Mouse (Mus musculus): ENCODE measurements around the gene Ldb1. TPM values are rescaled to one million over a fixed set of nuclear protein-coding genes. Genes with fewer than 3 reads are reported as not detected.
A peak's percentile ranks its signal among the peaks of the same experiment; 100 is the strongest.

Ldb1 gene
- total RNA-seq (2021) = 10 to 100 TPM; 62.2 to 72.5 TPM

DNA sequence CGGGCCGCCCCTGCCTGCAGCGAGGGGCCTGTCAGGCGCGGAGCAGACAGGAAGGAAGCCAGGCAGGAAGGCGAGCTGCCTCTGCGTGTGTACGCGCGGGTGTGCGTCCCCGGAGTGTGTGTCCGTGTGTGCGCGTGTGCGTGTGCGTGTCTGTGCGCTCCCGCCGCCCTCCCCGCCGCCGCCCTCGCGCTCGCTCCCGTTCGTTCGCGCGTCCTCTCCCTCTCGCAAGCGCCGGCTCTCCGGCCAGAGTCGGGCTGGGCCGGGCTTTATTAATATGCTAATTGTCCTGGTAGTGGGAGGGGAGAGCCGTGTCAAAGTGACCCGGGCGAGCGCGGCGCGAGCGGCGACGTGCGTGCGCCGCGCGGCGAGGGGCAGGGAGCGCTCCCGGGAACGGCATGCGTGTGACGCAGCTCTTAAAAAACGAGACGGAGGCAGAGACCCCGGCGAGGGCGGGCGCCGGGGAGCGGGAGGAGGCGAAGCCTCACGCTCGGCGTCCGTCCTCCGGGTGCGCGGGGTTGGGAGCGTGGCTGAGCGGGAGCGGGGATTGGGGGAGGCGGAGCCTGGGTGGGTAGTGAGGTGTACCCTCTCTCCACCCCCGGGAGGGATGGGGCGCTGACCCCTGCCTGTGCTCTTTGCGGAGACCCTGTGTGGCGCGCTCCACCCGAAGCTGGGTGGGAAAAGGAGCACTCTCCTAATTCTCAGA lies at the start of gene Ldb1:
Gene Ldb1 (minus strand): TSS at position 222 of the 703 bp plus-strand sequence.
- peak; percentile 91 to 92 for DNase-seq
- intact Hi-C loops (cut with DNase I) = no loop called here

DNA sequence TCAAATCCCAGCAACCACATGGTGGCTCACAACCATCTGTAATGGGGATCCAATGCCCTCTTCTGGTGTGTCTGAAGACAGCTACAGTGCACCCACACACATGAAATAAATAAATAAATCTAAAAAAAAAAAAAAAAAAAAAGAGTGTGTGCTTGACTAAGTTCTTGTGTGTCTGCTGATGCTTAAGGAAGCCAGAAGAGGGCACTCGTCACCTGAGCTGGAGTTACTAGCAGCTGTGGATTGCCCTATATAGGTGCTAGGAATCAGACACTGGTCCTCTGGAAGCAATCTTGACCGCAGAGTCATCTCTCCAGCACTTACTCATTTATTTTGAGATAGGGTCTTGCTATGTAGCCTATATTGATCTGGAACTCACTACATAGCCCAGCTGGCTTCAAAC lies 49.1 kb upstream of the Ldb1 start:
- DNase-seq = no peak
- intact Hi-C loops (cut with DNase I) = no loop called here

DNA sequence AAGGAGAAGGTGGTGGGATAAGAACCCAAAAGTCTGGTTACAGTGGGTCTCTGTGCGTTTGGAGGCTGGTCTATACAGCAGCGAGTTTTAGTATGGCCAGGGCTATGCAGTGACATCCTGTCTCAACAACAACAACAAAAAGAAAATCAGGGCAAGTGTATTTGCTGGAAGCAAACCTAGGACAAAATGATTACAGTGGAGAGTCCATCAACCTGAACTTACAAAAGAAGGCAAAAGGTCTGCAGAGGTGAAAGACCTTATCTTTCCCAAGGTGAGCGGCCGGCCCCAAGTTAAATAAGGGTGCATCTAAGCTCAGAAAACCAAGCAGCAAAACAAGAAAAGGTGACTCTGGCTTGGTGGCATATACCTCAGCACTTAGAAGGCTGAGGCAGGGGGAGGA lies 46.6 kb upstream of the Ldb1 start:
- no peak for DNase-seq
- intact Hi-C loops (cut with DNase I) = no loop called here

DNA sequence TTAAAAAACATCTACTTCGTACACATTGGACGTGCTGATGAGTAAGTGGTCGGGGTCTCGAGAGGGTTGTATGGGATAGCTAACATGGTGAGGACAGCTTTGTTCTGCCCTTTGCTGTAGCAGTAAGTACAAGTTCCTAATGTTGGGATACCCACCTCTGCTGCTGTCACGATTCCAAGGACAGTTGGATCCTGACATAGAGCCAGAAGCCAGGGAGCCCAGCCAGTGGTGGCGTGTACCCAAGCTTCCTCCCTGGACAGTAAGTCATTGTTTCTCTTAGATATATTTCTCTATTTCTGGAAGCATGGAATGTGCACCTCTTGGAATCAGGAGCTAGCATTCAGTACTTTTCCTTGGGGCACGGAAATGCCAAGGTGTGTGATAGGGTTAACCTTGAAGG lies 42.9 kb upstream of the Ldb1 start:
- peak; percentile 52 to 78 for DNase-seq
- intact Hi-C loops (cut with DNase I) = loop anchor here (5.0 kb wide), 2 partner anchors 44 to 164 kb away; partner anchors contain the start of gene Elovl3

DNA sequence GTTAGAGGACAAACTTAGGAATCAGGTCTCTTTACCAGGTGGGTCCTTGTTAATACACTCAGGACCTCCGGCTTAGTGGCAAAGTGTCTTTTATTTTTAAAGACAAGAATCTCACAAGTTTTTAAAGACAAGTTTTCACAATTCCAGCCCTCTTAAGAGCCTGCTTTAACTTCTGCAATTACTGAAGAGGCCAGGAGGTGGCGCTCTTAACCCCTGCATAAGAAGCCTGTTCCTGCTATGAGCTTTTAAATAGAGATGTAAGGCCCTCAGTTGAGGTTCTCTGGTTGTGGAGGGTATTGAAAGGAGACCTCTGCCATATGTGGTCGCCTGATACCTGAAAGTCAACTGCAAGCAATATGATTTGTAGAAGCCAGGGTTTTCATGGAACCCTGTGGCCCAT lies 41.3 kb upstream of the Ldb1 start:
- DNase-seq = peak; percentile 47 to 71
- intact Hi-C loops (cut with DNase I) = loop anchor here (5.0 kb wide), 2 partner anchors 46 to 166 kb away; partner anchors contain the start of gene Elovl3

DNA sequence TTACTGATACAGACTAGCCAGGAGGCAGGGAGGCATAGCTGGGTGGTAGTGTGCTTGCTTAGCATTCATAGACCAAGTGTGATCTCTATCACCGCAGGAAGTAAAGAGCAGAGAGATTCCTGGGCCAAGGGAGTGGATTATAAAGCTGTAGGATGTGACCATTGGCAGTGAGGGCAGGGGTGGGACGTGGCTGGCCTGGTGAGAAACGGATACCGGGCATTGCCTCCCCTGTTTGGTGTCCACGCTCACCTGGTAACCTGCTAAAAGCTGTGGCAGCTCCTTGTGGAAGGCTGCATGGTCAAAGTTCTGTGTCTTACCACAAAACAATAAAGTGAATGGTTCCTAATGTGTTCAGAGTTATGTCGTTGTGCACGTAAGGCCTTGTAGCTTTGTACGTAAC lies 40.2 kb upstream of the Ldb1 start:
- DNase-seq = no peak
- intact Hi-C loops (cut with DNase I) = loop anchor here (5.0 kb wide), 2 partner anchors 47 to 167 kb away; partner anchors contain the start of gene Elovl3

DNA sequence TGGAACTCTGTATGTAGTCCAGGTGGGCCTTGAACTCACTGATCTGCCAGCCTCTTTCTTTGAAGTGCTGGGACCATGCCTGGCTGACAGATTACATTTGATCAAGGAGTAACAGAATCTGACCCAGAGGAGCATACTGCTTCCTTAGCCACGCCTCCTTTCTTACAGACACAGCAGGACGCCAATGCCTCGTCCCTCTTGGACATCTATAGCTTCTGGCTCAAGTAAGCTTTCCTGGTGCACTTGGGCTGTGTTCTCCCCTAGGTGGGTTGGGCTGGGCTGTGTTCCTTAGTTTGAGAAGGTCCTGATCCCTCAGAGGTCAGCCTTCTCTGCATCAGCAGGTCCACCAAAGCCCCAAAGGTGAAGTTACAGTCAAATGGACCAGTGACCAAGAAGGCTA lies 33.5 kb upstream of the Ldb1 start:
- intact Hi-C loops (cut with DNase I) = no loop called here
- DNase-seq = no peak

DNA sequence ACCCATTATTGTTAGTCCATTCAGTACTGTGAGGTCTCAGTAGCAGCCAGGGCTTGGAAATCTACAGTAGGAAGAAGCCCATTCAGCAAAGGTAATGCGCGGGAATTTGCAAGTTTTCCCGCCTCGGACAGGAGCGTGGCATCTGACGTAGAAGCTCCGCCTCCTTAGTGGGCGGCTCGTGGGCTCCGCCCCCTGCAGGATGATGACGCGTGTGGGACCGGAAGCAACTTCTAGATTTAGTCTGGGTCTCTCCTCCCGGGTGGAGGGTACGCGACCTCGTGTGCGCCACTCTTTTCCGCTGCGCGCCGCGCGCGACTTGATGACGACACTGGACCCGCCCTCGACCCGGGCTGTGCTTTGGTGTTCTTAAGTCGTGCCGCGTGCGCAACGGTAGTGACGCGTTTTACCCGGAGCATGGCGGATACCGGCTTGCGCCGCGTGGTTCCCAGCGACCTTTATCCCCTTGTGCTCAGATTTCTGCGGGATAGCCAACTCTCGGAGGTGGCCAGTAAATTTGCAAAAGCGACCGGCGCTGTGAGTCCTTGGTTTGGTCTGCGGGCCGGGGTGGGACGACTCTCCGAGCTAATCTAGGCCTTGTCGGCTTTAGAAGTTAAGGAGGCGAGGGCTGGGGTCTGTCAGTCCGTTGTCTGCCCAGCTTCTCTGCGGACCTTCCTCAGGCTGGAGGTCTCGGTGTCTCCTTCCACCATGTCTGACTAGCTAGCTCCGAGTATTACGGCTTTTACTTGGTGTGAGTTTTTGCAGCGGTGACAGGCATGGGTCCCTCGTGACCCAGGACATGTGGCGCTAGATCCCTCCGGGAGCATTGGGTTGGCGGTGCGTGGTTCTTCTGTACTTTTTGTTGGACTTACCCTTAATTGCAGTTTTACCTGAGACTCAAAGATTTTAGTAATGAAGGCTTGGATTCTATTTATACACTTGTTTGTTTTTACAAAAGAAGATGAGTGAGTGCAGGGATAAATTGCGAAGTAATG lies 30.9 kb upstream of the Ldb1 start, which contains the start of gene Nolc1:
Gene Nolc1 (plus strand): TSS at position 248 of the 992 bp plus-strand sequence.
- peak; percentile 99 to 100 for DNase-seq
- intact Hi-C loops (cut with DNase I) = no loop called here

DNA sequence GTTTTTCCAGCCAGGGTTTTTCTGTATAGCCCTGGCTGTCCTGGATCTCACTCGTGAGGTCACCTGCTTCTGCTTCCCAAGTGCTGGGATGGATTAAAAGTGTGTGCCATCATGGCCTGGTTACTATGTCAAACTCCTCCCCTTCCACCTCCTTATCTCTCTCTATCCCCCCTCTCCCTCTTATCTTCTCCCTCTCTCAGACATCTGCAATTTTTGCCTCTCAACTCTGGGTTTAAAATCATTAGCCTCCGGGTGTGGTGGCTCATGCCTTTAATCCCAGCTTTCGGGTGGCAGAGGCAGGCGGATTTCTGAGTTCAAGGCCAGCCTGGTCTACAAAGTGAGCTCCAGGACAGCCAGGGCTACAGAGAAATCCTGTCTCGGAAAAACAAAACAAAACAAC lies 29.3 kb upstream of the Ldb1 start:
- no peak for DNase-seq
- intact Hi-C loops (cut with DNase I) = no loop called here

DNA sequence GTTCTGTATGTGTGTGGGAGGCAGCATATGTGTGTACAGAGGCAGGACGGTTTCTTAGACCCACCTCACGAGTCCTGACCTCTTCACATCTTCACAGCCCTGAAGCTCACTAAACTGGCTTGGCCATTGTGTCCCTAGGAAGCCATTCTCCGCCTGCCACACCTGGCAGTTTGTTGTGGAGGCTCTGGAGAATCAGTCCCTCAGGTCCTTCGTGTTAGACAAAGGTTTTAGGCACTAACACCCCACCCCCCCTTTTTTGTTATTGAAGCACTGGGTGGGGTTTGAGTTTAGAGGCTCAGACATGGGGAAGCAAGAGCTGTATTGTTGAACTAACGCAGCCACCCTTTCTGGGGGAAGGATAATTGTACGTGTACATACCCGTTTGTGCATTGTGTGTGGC lies 28.3 kb upstream of the Ldb1 start:
- intact Hi-C loops (cut with DNase I) = no loop called here
- DNase-seq = no peak

DNA sequence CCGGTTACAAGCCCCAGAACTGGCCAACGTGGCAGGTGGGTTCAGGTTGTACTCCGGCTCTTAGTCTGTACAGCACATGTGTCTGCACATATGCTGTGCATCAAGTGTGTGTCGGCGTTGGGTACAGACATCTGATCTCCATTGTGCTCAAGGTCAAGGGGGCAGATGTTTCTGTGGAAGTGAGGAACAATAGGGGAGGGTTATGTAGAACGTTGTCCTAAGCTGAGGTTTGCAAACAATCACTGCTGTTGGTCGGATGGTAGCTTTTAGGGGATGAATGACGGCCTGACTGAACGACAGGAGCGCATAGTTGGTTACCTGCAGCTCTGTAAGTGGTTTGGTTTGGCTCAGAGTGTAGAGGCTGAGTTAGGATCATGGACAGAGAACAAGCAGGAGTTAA lies 23.0 kb upstream of the Ldb1 start:
- intact Hi-C loops (cut with DNase I) = no loop called here
- DNase-seq = no peak

DNA sequence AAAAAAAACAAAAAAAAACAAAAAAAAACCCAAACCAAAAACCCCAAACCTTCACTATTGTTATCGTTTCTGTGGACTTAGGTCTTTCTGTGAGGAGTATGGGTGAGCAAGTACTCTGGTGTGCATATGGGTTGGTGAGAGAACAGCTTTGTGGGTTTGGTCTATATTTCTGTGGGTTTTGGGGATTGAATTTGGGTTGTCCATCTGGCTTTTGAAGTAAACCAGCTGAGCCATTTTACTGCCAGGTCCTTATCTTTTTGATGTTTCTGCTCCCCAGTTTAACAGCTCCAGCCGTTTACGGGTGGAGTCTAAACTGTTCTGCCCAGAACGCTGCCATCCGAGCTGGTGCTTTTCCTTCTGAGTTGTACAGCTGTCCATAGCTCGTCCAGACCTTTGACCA lies 15.8 kb upstream of the Ldb1 start:
- no peak for DNase-seq
- intact Hi-C loops (cut with DNase I) = no loop called here

DNA sequence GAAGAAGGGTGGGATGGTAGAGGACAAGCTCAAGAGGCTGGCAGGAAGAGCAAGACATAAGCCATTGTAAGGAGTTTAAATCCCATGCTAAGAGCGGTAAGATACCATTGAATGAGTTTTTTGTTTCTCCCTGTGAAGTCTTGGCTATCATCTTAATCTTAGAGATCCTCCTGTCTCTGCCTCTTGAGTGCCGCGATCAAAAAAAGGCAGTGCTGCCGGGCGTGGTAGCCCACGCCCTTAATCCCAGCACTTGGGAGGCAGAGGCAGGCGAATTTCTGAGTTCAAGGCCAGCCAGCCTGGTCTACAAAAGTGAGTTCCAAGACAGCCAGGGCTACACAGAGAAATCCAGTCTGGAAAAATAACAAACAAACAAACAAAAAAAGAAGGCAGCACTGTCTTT lies 13.5 kb upstream of the Ldb1 start:
- no peak for DNase-seq
- intact Hi-C loops (cut with DNase I) = no loop called here

DNA sequence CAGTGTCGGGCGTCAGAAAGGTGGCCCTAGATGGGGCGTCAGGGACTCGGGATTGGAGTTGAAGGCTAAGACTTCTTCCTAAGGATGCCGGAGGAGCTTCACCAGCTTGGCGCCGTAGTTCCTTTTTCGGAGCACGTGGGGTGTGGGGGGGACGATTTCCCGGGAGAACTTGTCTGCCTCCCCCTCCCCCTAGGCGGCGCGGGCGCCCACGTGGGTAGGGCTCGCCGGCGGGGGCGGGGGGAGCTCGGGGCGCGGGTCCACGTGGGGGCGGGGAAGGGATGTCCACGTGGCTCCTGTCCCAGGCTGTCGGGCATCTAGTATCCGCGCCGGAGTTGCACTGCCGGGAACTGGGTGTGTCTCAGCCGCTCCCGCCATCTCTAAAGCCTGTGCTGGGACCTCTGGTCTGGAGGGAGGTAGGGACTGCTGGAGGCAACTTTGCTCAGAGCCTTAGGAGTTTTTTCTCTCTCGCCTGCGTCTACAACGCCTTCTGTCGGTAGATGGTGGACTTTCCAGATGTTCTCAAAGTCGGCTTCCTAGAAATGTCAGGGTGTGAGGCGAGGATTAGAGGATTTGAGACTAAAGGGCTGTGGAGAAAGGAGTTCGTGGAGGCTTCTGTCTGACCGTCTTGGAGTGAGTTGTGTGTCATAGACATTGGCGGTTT lies 12.1 kb upstream of the Ldb1 start:
- intact Hi-C loops (cut with DNase I) = no loop called here
- peak; percentile 87 for DNase-seq

DNA sequence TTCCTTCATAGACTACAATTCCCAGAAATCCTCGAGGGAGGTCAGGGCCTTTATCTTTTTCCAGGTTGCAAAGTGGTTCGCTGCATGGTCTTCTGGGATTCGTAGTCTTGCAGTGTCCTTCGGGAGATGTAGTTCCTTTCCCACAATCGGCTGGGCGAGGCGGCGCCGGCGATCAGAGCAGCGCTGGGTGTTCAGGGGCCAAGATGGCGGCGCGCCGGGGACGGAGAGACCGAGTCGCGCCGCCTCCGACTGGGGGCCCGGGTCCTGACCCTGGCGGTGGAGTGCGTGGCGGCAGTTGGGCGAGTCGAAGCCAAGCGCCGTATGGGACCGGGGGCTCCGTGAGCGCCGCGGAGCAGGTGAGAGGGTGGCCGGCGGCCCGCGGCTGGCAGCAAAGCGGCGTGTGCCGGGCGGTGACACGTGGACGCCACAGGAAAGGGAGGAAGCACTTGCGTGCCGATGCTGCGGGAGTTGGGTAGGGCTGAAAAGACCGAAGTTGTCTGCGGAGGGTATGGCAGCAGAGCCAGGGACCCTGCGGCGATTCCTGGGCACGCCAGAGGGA lies 11.5 kb upstream of the Ldb1 start:
- intact Hi-C loops (cut with DNase I) = no loop called here
- DNase-seq = peak; percentile 97

DNA sequence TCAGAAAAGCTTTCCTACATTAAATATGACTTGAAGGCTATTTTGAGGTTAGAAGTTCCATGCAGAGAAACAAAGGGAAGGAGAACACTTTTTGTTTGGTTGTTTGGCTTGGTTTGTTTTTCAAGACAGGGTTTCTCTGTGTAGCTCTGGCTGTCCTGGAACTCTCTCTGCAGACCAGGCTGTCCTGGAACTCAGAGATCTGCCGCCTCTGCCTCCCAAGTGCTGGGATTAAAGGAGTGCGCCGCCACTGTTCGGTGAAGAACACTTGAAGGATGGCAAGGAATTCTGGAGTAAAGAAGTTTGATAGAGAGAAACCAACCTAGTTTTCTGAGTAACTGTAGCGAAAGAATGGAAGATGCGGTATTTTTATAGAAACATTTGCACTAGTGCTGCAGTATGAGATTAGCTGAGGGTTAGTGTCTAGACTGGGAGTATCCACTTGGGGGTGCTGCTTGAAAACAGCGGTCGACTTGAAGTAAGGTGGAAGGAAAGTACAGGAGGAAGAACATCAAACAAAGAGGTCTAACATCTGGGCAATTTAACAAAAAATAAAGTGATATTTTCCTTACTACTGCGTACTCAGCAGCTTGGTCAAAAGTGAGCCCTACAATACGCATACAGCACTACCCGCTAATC lies 10.9 kb upstream of the Ldb1 start:
- intact Hi-C loops (cut with DNase I) = no loop called here
- DNase-seq = no peak

DNA sequence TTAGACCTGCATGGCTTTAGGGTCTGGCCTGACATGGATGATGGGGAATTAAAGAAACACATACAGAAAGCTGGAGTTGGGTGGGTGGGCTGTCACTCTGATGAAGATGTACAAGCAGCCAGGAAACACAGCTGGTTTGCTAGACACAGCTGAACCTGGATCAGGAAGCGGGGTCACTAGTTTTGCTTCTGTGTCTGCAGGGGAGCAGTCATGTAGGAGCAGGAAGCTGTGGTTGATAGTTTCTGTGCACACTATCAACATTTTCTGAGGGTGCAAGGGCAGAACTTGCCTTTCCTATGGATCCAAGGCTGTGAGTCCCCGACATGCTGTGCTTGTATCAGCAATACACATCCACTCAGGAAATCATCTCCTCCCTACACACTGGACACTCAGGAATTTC lies 5.4 kb upstream of the Ldb1 start:
- intact Hi-C loops (cut with DNase I) = no loop called here
- DNase-seq = no peak

DNA sequence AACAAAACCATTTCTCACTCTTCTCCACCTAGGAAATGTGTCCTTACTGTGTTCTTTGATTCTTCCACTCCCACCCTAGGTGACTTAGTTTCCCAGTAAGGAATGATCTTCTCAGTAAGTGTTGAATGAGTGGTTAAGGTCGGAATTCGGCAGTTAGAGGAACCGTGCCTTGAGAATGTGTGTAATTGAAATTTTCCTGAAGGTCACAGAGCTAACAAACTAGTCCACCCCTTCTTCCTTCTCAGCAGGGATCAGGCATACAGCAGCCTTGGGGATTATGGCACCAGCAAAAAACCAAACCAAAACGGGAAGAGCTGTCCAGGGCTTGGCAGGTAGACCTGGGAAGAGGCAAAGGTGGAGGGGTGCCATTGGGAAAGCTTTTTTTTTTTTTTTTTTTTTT lies 4.1 kb upstream of the Ldb1 start:
- DNase-seq = no peak
- intact Hi-C loops (cut with DNase I) = no loop called here

DNA sequence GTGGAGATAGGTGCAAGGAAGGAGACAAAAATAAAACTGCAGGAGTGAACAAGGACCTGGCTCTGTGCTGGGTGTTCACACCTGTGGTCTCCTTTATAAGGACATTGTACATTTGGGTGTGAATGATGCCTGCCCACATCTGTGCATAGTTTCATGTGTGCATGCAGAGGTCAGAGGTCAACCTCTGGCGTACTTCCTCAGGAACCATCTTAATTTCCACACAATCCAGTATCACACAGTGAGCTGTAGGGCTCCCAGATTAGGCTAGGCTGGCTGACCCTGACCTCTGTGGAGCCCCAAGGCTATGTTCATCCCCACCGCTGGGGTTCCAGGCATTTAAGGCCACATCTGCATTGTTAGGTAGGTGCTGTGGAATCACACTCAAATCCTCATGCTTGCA lies 2.4 kb upstream of the Ldb1 start:
- intact Hi-C loops (cut with DNase I) = no loop called here
- DNase-seq = no peak

DNA sequence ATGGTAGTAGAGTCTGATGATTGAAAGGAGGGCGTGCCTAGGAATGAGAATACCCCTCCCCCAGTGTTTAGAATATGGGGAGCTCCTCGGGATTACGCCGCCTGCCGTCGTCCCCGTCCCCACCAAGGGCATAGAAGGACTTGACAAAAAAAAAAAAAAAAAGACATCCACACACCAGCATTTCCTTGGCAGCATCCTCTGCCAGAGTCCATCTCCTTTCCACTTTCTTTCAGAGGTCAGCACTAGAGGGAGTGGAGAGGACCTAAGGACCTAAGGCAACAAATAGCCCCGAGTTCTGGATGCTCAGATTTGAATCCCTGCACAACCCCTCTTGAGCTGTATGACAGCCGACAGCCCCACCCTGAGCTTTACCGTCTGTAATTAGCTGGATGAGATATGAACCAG lies 1.6 kb upstream of the Ldb1 start:
- no peak for DNase-seq

More for the DNA sequence above, 1.6 kb upstream of the Ldb1 start:
- intact Hi-C loops (cut with DNase I) = no loop called here

All from heart, postnatal 10 days (tissue).